Mouse (Mus musculus) activated CD4-positive, CD25-positive, alpha-beta regulatory T cell, adult 4 months (primary cell): ENCODE data around the gene Wbp2. TPM values are rescaled to one million over a fixed set of nuclear protein-coding genes. Genes with fewer than 3 reads are reported as not detected.

Experiments used
- ATAC-seq: one replicate; pipeline ENCODE4 v1.8.0; 2017
- polyA plus RNA-seq, 2 experiments: library from polyadenylated mRNA; unstranded; fragments of 100-300 nt; shearing (Covaris generic); gene quantifications; one replicate each; pipeline ENCODE4 v1.2.1; 2017

Wbp2 gene
- polyA plus RNA-seq, 2 experiments from 2014 or later: 85.4 to 142 TPM

GRCm38 (mm10) chr11:116029086-116029865 is 57.5 kb downstream of the Wbp2 start:
- no peak for ATAC-seq

Other genes with a start within 250 kb of the Wbp2 start
- gene Myo15b, start 228.6 kb downstream of the Wbp2 start, polyA plus RNA-seq: not detected
- gene Smim5, start 187.0 kb downstream of the Wbp2 start, polyA plus RNA-seq: 1 to 10 TPM in 1 of 2 experiments, under 1 TPM in 1; 0.89 to 1.2 TPM
- 1 to 10 TPM; 2.5 to 3.6 TPM for gene Smim6, start 175.0 kb downstream of the Wbp2 start, polyA plus RNA-seq
- gene Sap30bp, start 153.7 kb downstream of the Wbp2 start, polyA plus RNA-seq: 10 to 100 TPM; 36.0 to 53.3 TPM
- 10 to 100 TPM; 12.1 to 22.5 TPM for gene Recql5, start 153.5 kb downstream of the Wbp2 start, polyA plus RNA-seq
- gene Itgb4, start 112.3 kb downstream of the Wbp2 start, polyA plus RNA-seq: not detected
- gene Galk1, start 74.3 kb downstream of the Wbp2 start, polyA plus RNA-seq: 10 to 100 TPM; 23.0 to 25.3 TPM
- gene H3f3b, start 59.0 kb downstream of the Wbp2 start, polyA plus RNA-seq: 1,000 to 10,000 TPM; 1,520 to 1,873 TPM
- 10 to 100 TPM; 10.4 to 12.3 TPM for gene Unk, start 56.7 kb downstream of the Wbp2 start, polyA plus RNA-seq
- 100 to 1,000 TPM in 1 of 2 experiments, 10 to 100 TPM in 1; 68.6 to 116 TPM for gene Unc13d, start 9.0 kb downstream of the Wbp2 start, polyA plus RNA-seq
- not detected for gene Trim47, start 40.2 kb upstream of the Wbp2 start, polyA plus RNA-seq
- 10 to 100 TPM; 10.7 to 11.9 TPM for gene Trim65, start 44.1 kb upstream of the Wbp2 start, polyA plus RNA-seq
- 10 to 100 TPM; 17.9 to 25.8 TPM for gene Mrpl38, start 51.9 kb upstream of the Wbp2 start, polyA plus RNA-seq
- 1 to 10 TPM; 2.1 to 3.4 TPM for gene Fbf1, start 81.2 kb upstream of the Wbp2 start, polyA plus RNA-seq
- 10 to 100 TPM; 56.1 to 77.2 TPM for gene Ten1, start 111.9 kb upstream of the Wbp2 start, polyA plus RNA-seq
- gene Acox1, start 112.0 kb upstream of the Wbp2 start, polyA plus RNA-seq: 10 to 100 TPM; 10.0 to 11.7 TPM
- not detected for gene Evpl, start 151.1 kb upstream of the Wbp2 start, polyA plus RNA-seq
- gene Srp68, start 187.2 kb upstream of the Wbp2 start, polyA plus RNA-seq: 10 to 100 TPM; 33.1 to 42.4 TPM
- not detected for gene Galr2, start 193.9 kb upstream of the Wbp2 start, polyA plus RNA-seq
- gene Exoc7, start 220.2 kb upstream of the Wbp2 start, polyA plus RNA-seq: 10 to 100 TPM; 49.2 to 80.4 TPM
- not detected for gene Foxj1, start 248.4 kb upstream of the Wbp2 start, polyA plus RNA-seq